Comparison of ENCODE assay signal across 16 mouse cellular contexts in genomic region chr1:153168293-153168692, GRCm38 (mm10). TPM values are rescaled to one million over a fixed set of nuclear protein-coding genes. Genes with fewer than 3 reads are reported as not detected.
"Had no signal": no experiment of that assay in that cellular context is flagged by ENCODE, and none has a peak within 500 bp of the region (broad histone marks: within the 10 kb centered on the region; RNA-seq: fewer than 3 reads in every experiment).

No protein-coding gene starts in this region.

- H3K27ac ChIP-seq: kidney, postnatal 0 days; limb, embryonic 15.5 days; liver, embryonic 12.5 days; lung, embryonic 15.5 days; midbrain, embryonic 12.5 days; neural tube, embryonic 13.5 days; stomach, embryonic 15.5 days had no signal

- H3K27me3 ChIP-seq: limb, embryonic 15.5 days; lung, embryonic 15.5 days; midbrain, embryonic 12.5 days; neural tube, embryonic 13.5 days; stomach, embryonic 15.5 days had no signal

- H3K4me3 ChIP-seq: limb, embryonic 15.5 days; liver, embryonic 12.5 days; lung, embryonic 15.5 days; midbrain, embryonic 12.5 days; neural tube, embryonic 13.5 days; stomach, embryonic 15.5 days had no signal

- H3K9ac ChIP-seq: limb, embryonic 15.5 days; liver, embryonic 12.5 days; lung, embryonic 15.5 days; midbrain, embryonic 12.5 days; neural tube, embryonic 13.5 days; stomach, embryonic 15.5 days had no signal

- H3K9me3 ChIP-seq: limb, embryonic 15.5 days; liver, embryonic 12.5 days; lung, embryonic 15.5 days; midbrain, embryonic 12.5 days; neural tube, embryonic 13.5 days; stomach, embryonic 15.5 days had no signal

- H3K4me2 ChIP-seq: limb, embryonic 15.5 days; liver, embryonic 12.5 days; lung, embryonic 15.5 days; midbrain, embryonic 12.5 days; neural tube, embryonic 13.5 days; stomach, embryonic 15.5 days had no signal

- ATAC-seq: liver, embryonic 12.5 days; midbrain, embryonic 16.5 days had no signal

- H3K36me3 ChIP-seq: limb, embryonic 15.5 days; liver, embryonic 12.5 days; lung, embryonic 15.5 days; midbrain, embryonic 12.5 days; neural tube, embryonic 13.5 days; stomach, embryonic 15.5 days had no signal

- DNase-seq: kidney, adult 9 months; kidney, postnatal 36 days; left cerebral cortex, postnatal 4 days; retina, postnatal 1 day; right cerebral cortex, postnatal 4 days; thymus, adult 2 months; thymus, postnatal 25 days had no signal

RNA-seq across cellular contexts. Expression of gene Lamc2, which starts 18.0 kb away (rescaled TPM):
- total RNA-seq: megakaryocyte-erythroid progenitor cell, adult 5-6 weeks had no signal
